Comparison of ENCODE assay signal across 7 mouse cellular contexts in the genomic region with DNA sequence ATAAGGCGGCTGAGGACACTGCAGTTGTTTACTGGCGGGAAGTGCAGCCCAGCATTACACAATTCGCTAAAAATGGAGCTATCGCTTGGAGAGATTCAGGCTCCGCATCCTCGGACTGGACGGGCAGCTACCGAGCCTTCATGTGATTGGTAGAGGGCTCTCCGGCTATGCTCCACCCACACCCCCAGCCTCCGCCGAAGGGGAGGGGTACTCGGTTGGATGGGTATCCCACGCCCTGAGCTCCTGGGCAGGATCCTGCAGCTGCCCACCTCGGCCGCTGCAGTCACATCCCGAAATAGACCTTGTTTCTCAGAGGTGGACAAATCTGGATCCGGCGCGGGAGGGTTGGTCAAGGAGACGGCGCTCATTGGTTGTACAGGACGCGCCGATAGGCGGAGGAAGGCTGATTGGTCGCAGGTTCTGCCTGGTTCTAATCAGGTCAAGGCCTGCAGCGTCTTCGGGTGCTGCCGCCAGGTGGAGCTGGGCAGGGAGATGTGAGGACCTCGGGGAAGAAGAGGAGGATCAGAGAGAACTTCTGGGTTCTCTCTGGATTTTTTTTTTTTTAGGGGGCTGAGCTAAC. TPM values are rescaled to one million over a fixed set of nuclear protein-coding genes. Genes with fewer than 3 reads are reported as not detected.
A peak's percentile ranks its signal among the peaks of the same experiment; 100 is the strongest.
DNase-seq lines count a peak whose midpoint lies in the region; ATAC-seq and TF ChIP-seq lines count a peak whose summit lies in the region.

No protein-coding gene starts in this region.

- H3K27me3 ChIP-seq in embryonic facial prominence, embryonic 12.5 days = peaks cover 9% of the 10 kb centered on the region; the same call in 1 of the 2 replicates
- H3K27me3 ChIP-seq in kidney, adult 2 months (replicated peaks; ENCODE audit: control insufficient read depth, insufficient read depth, low read length) = no peaks in the 10 kb centered on the region
- H3K27me3 ChIP-seq in limb, embryonic 12.5 days = peaks cover 8% of the 10 kb centered on the region; the same call in 1 of the 2 replicates
- peaks cover 4% of the 10 kb centered on the region; the same call in 1 of the 2 replicates for H3K27me3 ChIP-seq in midbrain, embryonic 15.5 days (replicated peaks)
- peaks cover 2% of the 10 kb centered on the region; the same call in 1 of the 2 replicates for H3K27me3 ChIP-seq in spleen, adult 2 months (ENCODE audit: control insufficient read depth, insufficient read depth, low read length)

- H3K27ac ChIP-seq in embryonic facial prominence, embryonic 12.5 days = no peak overlapping the region
- H3K27ac ChIP-seq in kidney, adult 2 months (ENCODE audit: insufficient read depth, low read depth, low read length) = peak overlapping the region; percentile 32; the same call in 1 of the 2 replicates
- H3K27ac ChIP-seq in limb, embryonic 12.5 days = 0 out of 2 replicates have a peak overlapping the region, but pooled peaks have one; percentile 32
- peak overlapping the region; percentile 88 for H3K27ac ChIP-seq in midbrain, embryonic 15.5 days
- no peak overlapping the region for H3K27ac ChIP-seq in spleen, adult 2 months (ENCODE audit: insufficient read depth, low read length)

- H3K9me3 ChIP-seq in embryonic facial prominence, embryonic 12.5 days = no peaks in the 10 kb centered on the region
- H3K9me3 ChIP-seq in limb, embryonic 12.5 days = no peaks in the 10 kb centered on the region
- no peaks in the 10 kb centered on the region for H3K9me3 ChIP-seq in midbrain, embryonic 15.5 days

- peak; percentile 91 for DNase-seq in adrenal gland, postnatal 25 days
- peak; percentile 95 to 97 for DNase-seq in heart, adult 18-20 months
- peak; percentile 95 for DNase-seq in kidney, adult 2 months
- DNase-seq in spleen, adult 2 months (ENCODE audit: low read depth in 1 of 2, low spot score in 2 of 2) = peak; percentile 51 to 78

- H3K36me3 ChIP-seq in embryonic facial prominence, embryonic 12.5 days = no peaks in the 10 kb centered on the region
- no peaks in the 10 kb centered on the region for H3K36me3 ChIP-seq in kidney, adult 2 months (ENCODE audit: control insufficient read depth, insufficient read depth, low read length)
- no peaks in the 10 kb centered on the region for H3K36me3 ChIP-seq in limb, embryonic 12.5 days
- no peaks in the 10 kb centered on the region for H3K36me3 ChIP-seq in midbrain, embryonic 15.5 days (replicated peaks)
- H3K36me3 ChIP-seq in spleen, adult 2 months (ENCODE audit: control insufficient read depth, insufficient read depth, low read length) = no peaks in the 10 kb centered on the region

- 0 out of 2 replicates have a peak overlapping the region, but pooled peaks have one; percentile 24 for H3K9ac ChIP-seq in embryonic facial prominence, embryonic 12.5 days
- H3K9ac ChIP-seq in limb, embryonic 12.5 days (replicated peaks) = peak overlapping the region; percentile 42; the same call in 1 of the 2 replicates
- H3K9ac ChIP-seq in midbrain, embryonic 15.5 days = peak overlapping the region; percentile 49

- under 1% methylated on average over 30 of the region's 30 CpGs for WGBS in embryonic facial prominence, embryonic 12.5 days
- under 1% methylated on average over 30 of the region's 30 CpGs for WGBS in kidney, adult 2 months
- WGBS in limb, embryonic 12.5 days = under 1% methylated on average over 30 of the region's 30 CpGs
- under 1% methylated on average over 30 of the region's 30 CpGs for WGBS in midbrain, embryonic 15.5 days
- WGBS in spleen, adult 2 months = under 1% methylated on average over 30 of the region's 30 CpGs

- peak overlapping the region; percentile 48 for H3K4me3 ChIP-seq in embryonic facial prominence, embryonic 12.5 days
- peak overlapping the region; percentile 56 for H3K4me3 ChIP-seq in kidney, adult 2 months (ENCODE audit: insufficient read depth, low read depth, low read length)
- peak overlapping the region; percentile 47 for H3K4me3 ChIP-seq in limb, embryonic 12.5 days (replicated peaks)
- H3K4me3 ChIP-seq in midbrain, embryonic 15.5 days = peak overlapping the region; percentile 63
- peak overlapping the region; percentile 63 for H3K4me3 ChIP-seq in spleen, adult 2 months (ENCODE audit: extremely low read depth, insufficient read depth, insufficient read length)

- no peaks in the 10 kb centered on the region for H3K4me1 ChIP-seq in embryonic facial prominence, embryonic 12.5 days
- H3K4me1 ChIP-seq in kidney, adult 2 months (ENCODE audit: control insufficient read depth, insufficient read depth, low read length) = peaks cover 3% of the 10 kb centered on the region; the same call in 1 of the 2 replicates
- H3K4me1 ChIP-seq in limb, embryonic 12.5 days (replicated peaks) = no peaks in the 10 kb centered on the region
- H3K4me1 ChIP-seq in midbrain, embryonic 15.5 days = peaks cover 7% of the 10 kb centered on the region
- H3K4me1 ChIP-seq in spleen, adult 2 months (ENCODE audit: control insufficient read depth, insufficient read depth, insufficient read length) = no peaks in the 10 kb centered on the region

- peak; percentile 98 for ATAC-seq in embryonic facial prominence, embryonic 12.5 days (ENCODE audit: insufficient number of reproducible peaks, insufficient read depth, low FRiP score, low TSS enrichment)
- ATAC-seq in limb, embryonic 12.5 days (ENCODE audit: insufficient number of reproducible peaks, insufficient read depth, low FRiP score, low TSS enrichment, low read depth) = peak; percentile 98
- peak; percentile 99 for ATAC-seq in midbrain, embryonic 15.5 days (replicated peaks)

- H3K4me2 ChIP-seq in embryonic facial prominence, embryonic 12.5 days (replicated peaks) = peak overlapping the region; percentile 69
- H3K4me2 ChIP-seq in limb, embryonic 12.5 days = peak overlapping the region; percentile 58
- H3K4me2 ChIP-seq in midbrain, embryonic 15.5 days = peak overlapping the region; percentile 74

- TF ChIP-seq POLR2A in kidney, adult 2 months (IDR thresholded peaks at IDR 0.05; ENCODE audit: low read depth, low read length) = no peak
- no peak for TF ChIP-seq POLR2A in spleen, adult 2 months (IDR thresholded peaks at IDR 0.05; ENCODE audit: low read depth, low read length)

- peak; percentile 78 for TF ChIP-seq CTCF in kidney, adult 2 months (conservative IDR thresholded peaks at IDR 0.05; ENCODE audit: insufficient read depth, insufficient read length, low read depth, low read length)
- TF ChIP-seq CTCF in spleen, adult 2 months (IDR thresholded peaks at IDR 0.05; ENCODE audit: extremely low read depth, insufficient read depth, insufficient read length, insufficient replicate concordance) = peak; percentile 66

RNA-seq across cellular contexts. Expression of a gene that starts 14.1 kb away (rescaled TPM):
- not detected in 2 replicates for total RNA-seq in adrenal gland, postnatal 25 days (2021)
- polyA plus RNA-seq in embryonic facial prominence, embryonic 12.5 days (2016; fragmentation: Nextera tagmentation; extraction: Ambion mirVana) = not detected in 2 replicates
- total RNA-seq in heart, adult 18-20 months (2021) = not detected
- polyA plus RNA-seq in kidney, adult 2 months (2012; rRNA removed) = not detected in 2 replicates
- not detected in 2 replicates for polyA plus RNA-seq in limb, embryonic 12.5 days (2016; fragmentation: Nextera tagmentation; extraction: Ambion mirVana)
- not detected in 2 replicates for polyA plus RNA-seq in midbrain, embryonic 15.5 days (2015; fragmentation: Nextera tagmentation; extraction: Ambion mirVana)
- not detected in 2 replicates for polyA plus RNA-seq in spleen, adult 2 months (2012; rRNA removed)

RNA-seq across cellular contexts. Expression of a gene that starts 14.3 kb away (rescaled TPM):
- 0.55 and 0.71 TPM in 2 replicates for total RNA-seq in adrenal gland, postnatal 25 days (2021)
- polyA plus RNA-seq in embryonic facial prominence, embryonic 12.5 days (2016; fragmentation: Nextera tagmentation; extraction: Ambion mirVana) = 2.0 and 2.4 TPM in 2 replicates
- under 1 TPM; 0.39 to 0.50 TPM for total RNA-seq in heart, adult 18-20 months (2021)
- 0.19 and 0.45 TPM in 2 replicates for polyA plus RNA-seq in kidney, adult 2 months (2012; rRNA removed)
- polyA plus RNA-seq in limb, embryonic 12.5 days (2016; fragmentation: Nextera tagmentation; extraction: Ambion mirVana) = 0.32 and 0.41 TPM in 2 replicates
- 113 and 118 TPM in 2 replicates for polyA plus RNA-seq in midbrain, embryonic 15.5 days (2015; fragmentation: Nextera tagmentation; extraction: Ambion mirVana)
- polyA plus RNA-seq in spleen, adult 2 months (2012; rRNA removed) = 0.84 and 0.88 TPM in 2 replicates

RNA-seq across cellular contexts. Expression of a gene that starts 15.8 kb away (rescaled TPM):
- total RNA-seq in adrenal gland, postnatal 25 days (2021) = 36.2 and 46.2 TPM in 2 replicates
- 46.4 and 47.2 TPM in 2 replicates for polyA plus RNA-seq in embryonic facial prominence, embryonic 12.5 days (2016; fragmentation: Nextera tagmentation; extraction: Ambion mirVana)
- total RNA-seq in heart, adult 18-20 months (2021) = 100 to 1,000 TPM; 107 to 122 TPM
- 46.8 and 52.5 TPM in 2 replicates for polyA plus RNA-seq in kidney, adult 2 months (2012; rRNA removed)
- 42.4 and 43.5 TPM in 2 replicates for polyA plus RNA-seq in limb, embryonic 12.5 days (2016; fragmentation: Nextera tagmentation; extraction: Ambion mirVana)
- polyA plus RNA-seq in midbrain, embryonic 15.5 days (2015; fragmentation: Nextera tagmentation; extraction: Ambion mirVana) = 60.5 and 63.3 TPM in 2 replicates
- 18.8 and 24.4 TPM in 2 replicates for polyA plus RNA-seq in spleen, adult 2 months (2012; rRNA removed)

RNA-seq across cellular contexts. Expression of a gene that starts 39.6 kb away (rescaled TPM):
- not detected in 2 replicates for total RNA-seq in adrenal gland, postnatal 25 days (2021)
- polyA plus RNA-seq in embryonic facial prominence, embryonic 12.5 days (2016; fragmentation: Nextera tagmentation; extraction: Ambion mirVana) = not detected in 2 replicates
- total RNA-seq in heart, adult 18-20 months (2021) = not detected
- not detected in 2 replicates for polyA plus RNA-seq in kidney, adult 2 months (2012; rRNA removed)
- polyA plus RNA-seq in limb, embryonic 12.5 days (2016; fragmentation: Nextera tagmentation; extraction: Ambion mirVana) = not detected in 2 replicates
- 0.08 TPM in 1 of 2 replicates, not detected in the other for polyA plus RNA-seq in midbrain, embryonic 15.5 days (2015; fragmentation: Nextera tagmentation; extraction: Ambion mirVana)
- not detected in 2 replicates for polyA plus RNA-seq in spleen, adult 2 months (2012; rRNA removed)

RNA-seq across cellular contexts. Expression of a gene that starts 39.6 kb away (rescaled TPM):
- not detected in 2 replicates for total RNA-seq in adrenal gland, postnatal 25 days (2021)
- not detected in 2 replicates for polyA plus RNA-seq in embryonic facial prominence, embryonic 12.5 days (2016; fragmentation: Nextera tagmentation; extraction: Ambion mirVana)
- not detected for total RNA-seq in heart, adult 18-20 months (2021)
- polyA plus RNA-seq in kidney, adult 2 months (2012; rRNA removed) = not detected in 2 replicates
- not detected in 2 replicates for polyA plus RNA-seq in limb, embryonic 12.5 days (2016; fragmentation: Nextera tagmentation; extraction: Ambion mirVana)
- 0.22 TPM in 1 of 2 replicates, not detected in the other for polyA plus RNA-seq in midbrain, embryonic 15.5 days (2015; fragmentation: Nextera tagmentation; extraction: Ambion mirVana)
- polyA plus RNA-seq in spleen, adult 2 months (2012; rRNA removed) = not detected in 2 replicates

Comparison
In these comparisons a context has a peak if more than half of its experiments do, and no peak if none do; other contexts are left out.
1. H3K27ac ChIP-seq: peak in kidney, adult 2 months (single experiment), limb, embryonic 12.5 days (single experiment) and midbrain, embryonic 15.5 days (single experiment); none in embryonic facial prominence, embryonic 12.5 days (single experiment) and spleen, adult 2 months (single experiment).
2. RNA of a gene that starts 14.3 kb away (polyA plus RNA-seq): 113 to 118 TPM in midbrain, embryonic 15.5 days; 2.0 to 2.4 TPM in embryonic facial prominence, embryonic 12.5 days, 0.84 to 0.88 TPM in spleen, adult 2 months, 0.32 to 0.41 TPM in limb, embryonic 12.5 days and 0.19 to 0.45 TPM in kidney, adult 2 months; every median in the first group is over 10 times any median in the second.
3. Peak in every context shown above with its lines, with median percentiles within 50 percentile points of each other: DNase-seq, ATAC-seq, H3K4me2 ChIP-seq, H3K4me3 ChIP-seq and H3K9ac ChIP-seq.